Mouse (Mus musculus) kidney, adult 9 months (tissue): Measurements from ENCODE around the gene 4930596D02Rik.

ENCODE experiments used
- DNase-seq: peaks from one replicate; pipeline ENCODE4 v3.0.0; 2022

4930596D02Rik gene

DNA sequence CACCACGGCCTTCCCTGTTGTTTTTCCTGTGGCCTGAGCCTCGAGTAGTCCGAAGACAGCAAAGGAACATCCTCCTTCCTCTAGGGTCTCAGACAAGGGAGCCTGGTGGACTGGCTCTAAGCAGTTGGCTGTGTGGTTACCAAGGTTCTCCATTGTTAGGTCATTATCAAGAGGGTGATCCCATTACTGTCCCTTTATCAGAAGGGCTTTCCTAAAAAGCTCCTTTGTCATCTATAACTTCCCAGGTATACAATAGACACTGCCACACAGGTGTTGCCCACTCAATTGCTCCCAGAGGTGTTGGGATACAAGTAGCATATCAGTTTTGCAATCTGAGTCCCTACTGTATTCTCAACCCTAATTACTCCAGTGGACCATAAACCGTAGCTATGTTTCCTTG is at the start of gene 4930596D02Rik:
Gene 4930596D02Rik, minus strand, starts transcription at position 101 of the 400 bp plus-strand sequence.
- no peak for DNase-seq

DNA sequence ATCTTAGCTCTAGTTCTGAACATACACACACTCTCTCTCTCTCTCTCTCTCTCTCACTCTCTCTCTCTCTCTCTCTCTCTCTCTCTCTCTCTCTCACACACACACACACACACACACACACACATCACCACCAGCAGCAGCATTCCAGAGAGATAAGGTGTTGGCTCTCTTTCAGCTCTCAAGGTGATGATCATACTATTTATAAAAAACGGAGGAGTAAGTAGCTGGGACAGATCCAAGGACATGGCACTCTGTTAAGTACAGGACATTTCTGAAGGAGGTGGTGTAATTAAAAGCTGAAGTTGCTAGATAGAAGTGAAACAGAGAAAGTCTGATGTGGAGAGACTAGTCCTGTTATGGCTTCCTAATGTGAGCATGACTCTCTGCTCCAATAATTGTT is 41.5 kb upstream of the 4930596D02Rik start:
- DNase-seq: no peak

DNA sequence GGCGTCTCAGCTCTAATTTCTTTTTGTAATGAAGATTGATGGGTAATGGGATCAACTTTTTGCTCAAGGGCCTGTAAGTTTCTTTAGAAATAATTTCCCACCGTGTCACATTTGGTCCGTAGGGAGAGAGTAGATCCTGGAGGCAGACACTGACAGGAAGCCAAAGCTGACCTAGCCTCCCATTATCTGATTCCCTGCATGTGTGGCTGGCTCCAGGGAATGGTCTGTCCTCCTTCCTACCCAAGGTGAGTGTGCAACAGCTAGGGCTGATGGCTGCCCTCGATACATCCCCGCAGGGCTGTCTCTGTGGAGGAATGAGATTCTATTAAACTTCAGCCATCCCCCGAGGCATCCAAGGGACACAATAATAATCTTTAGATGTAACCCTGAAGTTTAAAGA is 33.5 kb upstream of the 4930596D02Rik start:
- DNase-seq: no peak

DNA sequence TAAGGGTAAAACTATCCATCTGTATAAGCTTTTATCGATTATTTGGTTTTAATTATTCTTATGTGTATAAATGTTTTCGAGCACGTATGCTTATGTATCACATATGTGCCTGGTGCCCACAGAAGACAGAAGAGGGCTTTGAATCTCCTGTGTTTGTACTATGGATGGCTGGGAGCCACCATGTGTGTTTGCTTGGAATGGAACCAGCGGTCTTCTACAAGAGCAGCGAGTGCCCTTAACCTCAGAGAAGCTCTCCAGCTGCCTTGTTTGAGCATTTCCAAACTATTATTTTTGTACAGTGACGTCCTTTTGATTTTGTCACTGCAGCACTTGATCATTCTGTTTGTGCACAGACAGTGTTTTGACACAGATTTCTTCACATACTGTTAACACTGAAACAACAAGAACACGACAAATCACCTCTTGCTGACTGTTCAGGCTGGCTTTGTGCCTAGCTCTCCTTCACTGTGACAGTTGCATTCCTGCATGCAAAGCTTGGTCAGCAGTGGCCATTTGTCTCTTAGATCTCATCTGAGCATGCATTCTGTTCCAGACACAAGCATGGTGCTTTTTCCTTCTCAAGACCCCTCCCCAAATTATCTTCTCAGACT is 30.4 kb upstream of the 4930596D02Rik start:
- DNase-seq: no peak

DNA sequence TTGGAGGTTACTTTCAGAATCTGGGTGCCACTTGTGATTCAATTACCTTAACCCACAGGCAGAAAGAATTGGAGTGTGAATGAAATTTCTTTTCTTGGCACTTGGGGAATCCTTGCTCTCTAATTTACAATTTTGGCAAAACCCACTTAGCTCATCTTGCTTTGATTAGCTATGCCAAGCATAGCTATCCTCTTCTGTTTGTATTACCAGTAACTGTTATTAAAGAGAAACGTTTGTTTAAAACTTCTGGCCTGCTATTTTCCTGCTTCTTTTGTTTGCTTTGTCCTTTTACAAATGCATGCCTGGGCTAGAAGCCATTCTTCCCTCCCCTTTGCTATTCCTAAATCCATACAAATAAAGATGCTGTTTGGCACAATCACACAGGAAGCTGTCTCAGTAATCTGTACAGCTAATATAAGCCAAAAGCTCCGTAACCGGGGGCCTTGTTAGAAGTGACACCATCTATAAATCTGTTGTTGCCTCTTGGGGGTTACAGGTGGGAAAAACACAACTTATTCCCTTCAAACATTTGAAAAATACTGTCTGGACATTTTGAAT is 19.0 kb downstream of the 4930596D02Rik start:
- no peak for DNase-seq

DNA sequence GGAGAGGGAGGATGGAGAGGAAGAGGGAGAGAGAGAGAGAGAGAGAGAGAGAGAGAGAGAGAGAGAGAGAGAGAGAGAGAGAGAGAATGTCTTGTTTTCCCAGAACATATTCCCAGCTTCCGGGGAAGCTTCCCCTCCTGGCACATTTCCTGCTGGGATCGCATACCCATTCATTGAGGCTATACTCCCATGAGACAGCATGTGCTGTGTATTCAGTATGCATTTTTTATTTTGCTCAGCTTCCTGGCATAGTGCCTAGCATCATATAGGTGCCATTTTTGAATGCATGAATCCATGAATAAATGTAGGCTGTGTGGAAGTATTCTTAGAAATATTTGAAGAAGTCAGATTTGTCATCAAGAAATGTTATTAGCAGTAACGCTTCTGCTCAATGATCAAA is 31.7 kb downstream of the 4930596D02Rik start:
- DNase-seq: no peak

DNA sequence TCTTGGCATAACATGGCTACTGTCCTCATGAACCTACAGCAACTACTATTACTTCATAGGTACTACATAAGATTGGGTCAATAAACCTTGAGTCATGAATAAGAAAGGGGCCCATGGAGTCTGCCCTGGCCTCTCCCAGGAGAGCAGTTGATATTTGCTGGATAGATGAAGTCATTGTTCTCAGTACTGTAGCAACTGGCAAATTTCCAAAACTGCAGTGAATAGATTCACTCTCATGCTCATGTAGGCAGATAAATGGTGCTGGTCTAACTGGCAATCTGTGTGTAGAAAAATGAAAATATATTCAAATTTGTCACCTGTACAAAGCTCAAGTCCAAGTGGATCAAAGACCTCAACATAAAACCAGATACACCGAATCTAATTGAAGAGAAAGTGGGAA is 38.5 kb downstream of the 4930596D02Rik start:
- no peak for DNase-seq
